Mouse (Mus musculus): Measurements from ENCODE around the gene Tuba3b.

The Tuba3b gene

DNA sequence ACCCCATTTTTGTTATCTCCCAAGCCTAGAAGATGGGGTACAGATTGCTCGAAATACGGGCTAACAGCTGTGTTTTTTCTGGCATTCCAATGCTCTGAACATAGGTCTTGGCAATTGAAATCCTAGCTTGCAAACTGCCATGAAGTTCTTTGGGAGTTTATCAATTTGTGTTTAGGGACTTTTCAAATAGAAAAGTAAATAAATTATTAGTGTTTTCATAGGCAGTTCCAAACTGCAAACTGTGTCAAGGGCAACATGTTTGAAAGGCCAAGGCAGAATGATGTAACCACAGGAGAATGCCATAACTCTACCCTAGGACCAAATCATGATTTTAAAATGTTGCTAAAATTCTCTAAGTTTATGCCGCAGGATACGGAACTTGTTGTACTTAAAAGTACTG, 7.8 kb upstream of the Tuba3b start:
- DNase-seq, result no peak

- DNase-seq, result no peak
Observed at GRCm38 (mm10) chr6:145608693-145609092, 6.9 kb upstream of the Tuba3b start.

- no peak for DNase-seq
Observed at GRCm38 (mm10) chr6:145610901-145611300, 4.7 kb upstream of the Tuba3b start.

GRCm38 (mm10) chr6:145612611-145613010, 2.9 kb upstream of the Tuba3b start:
- no peak for DNase-seq

GRCm38 (mm10) chr6:145614219-145614618, 1.3 kb upstream of the Tuba3b start, which contains the start of gene Lmntd1:
TSS of gene Lmntd1 (minus strand) at chr6:145614319.
- no peak for DNase-seq

DNA sequence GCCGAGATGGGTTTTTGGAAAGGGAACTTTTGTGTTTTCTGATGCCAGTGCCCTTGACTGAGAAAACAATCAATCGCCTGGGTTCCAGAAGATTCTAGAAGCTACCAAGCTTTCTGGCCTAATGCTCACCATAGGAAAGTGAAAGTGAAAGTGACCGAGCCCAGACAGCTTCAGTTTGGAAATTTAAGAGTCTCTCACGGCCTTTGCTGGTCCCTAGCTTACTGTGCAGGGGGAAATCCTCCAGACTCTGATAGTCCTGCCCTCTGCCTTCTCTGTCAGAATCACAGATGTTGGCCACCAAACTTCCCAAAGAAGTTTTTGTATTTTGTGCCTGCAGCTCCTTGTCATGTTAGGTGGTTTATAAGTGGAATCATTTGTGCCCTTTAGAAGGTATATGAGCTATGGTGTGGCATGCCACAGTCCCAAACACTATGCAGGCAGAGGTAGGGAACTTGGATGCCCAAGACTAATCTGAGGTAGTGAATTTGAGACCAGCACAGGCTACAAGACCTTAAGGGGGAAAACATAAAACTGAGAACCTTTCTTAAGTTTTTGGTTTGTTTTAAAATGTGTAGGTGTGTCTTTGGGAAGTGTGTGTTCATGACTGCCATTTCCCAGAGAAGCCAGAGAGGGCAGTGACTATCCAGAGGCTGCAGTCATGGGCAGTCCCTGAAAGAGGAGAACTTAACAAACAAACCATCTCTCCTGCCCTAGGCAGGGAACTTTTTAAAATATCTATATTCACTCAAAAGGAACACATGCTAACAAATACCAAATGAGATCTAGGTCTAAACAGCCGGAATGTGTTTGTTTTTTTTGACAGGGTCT, 1.1 kb downstream of the Tuba3b start:
- DNase-seq, result no peak

- no peak for DNase-seq
Observed at GRCm38 (mm10) chr6:145623141-145623540, 7.6 kb downstream of the Tuba3b start.

- DNase-seq, result no peak
Observed at GRCm38 (mm10) chr6:145630269-145630668, 14.7 kb downstream of the Tuba3b start.

GRCm38 (mm10) chr6:145634454-145634853, 18.9 kb downstream of the Tuba3b start:
- DNase-seq, result no peak

DNA sequence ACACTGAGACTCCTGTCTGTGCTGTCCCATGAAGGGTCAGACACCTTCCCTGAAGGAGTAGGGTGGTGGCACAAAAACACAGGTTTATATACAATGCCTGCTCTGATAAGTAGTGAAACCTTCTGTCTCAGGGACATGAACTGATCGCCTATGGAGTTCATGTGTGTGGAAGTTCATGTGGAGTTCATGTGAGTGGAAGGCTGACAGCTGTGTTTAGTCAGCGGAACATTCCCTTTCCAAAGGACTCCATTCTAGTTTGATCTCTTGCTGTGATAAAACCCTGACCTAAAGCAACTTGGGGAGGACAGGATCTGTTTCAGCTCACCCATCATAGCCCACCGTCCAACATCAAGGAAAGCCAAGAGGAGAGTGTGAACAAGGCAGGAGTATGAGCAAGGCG, 21.1 kb downstream of the Tuba3b start:
- DNase-seq, result no peak

DNA sequence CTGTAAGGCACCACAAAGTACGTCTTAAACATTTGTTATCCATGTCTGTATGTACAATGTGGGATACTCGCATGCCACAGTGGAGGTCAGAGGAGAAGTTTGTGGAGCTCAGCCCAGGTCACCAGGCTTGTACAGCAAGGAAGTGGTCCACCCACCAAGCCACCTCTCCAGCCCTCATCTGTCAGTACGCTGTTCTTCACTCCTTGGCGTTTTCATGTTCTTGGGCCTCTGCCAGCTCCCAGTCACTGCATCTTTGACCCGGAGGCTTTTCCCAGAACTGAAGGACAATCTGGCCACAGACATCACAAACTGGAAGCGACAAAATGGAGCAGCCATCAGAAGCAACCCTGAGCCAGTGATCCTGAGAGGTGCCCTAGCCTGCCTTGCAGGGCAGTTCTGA, 22.7 kb downstream of the Tuba3b start:
- DNase-seq, result no peak

DNA sequence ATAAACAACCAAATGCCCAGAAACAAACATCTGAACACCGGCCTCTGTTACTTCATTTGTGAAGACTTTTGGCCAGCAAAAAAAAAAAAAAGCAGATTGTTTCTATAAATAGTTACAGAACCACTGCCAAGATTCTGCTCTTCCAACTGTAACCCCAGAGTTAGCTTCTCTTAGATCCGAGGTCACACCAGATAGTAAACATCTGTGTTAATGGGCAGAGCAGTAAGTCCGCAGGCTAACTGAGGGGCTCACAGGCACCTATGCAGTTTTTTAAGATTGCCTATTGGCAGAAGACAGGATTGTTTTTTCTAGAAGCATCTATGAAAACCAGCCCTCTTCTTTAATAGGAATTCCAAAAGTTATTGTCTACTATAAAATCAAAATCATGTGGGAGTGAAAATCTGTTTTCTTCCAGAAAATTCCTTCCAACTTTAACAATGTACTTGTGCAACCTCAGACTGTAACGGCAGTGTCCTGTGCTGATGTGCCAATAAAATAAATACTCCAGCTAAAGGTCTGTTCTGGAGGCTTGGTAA, 25.5 kb downstream of the Tuba3b start:
- no peak for DNase-seq

DNA sequence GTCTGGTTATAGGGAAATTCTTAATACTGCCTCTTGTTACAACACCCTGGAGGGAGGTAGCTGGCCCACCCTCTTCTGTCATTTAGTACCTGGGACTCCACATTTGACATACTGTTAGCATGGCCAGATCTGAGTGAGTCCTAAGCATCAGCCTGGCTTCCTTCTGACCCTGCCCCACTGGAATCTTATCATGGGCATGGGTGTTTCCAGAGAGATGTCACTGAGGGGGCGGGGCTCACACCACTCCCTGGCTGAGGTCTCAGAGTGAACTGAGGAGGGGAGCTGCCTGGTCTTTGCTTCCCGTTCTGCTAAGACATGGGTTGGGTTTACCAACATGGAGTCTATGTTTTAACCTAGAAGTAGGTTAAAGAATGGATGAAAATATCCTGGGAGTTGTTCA, 36.4 kb downstream of the Tuba3b start:
- no peak for DNase-seq

DNA sequence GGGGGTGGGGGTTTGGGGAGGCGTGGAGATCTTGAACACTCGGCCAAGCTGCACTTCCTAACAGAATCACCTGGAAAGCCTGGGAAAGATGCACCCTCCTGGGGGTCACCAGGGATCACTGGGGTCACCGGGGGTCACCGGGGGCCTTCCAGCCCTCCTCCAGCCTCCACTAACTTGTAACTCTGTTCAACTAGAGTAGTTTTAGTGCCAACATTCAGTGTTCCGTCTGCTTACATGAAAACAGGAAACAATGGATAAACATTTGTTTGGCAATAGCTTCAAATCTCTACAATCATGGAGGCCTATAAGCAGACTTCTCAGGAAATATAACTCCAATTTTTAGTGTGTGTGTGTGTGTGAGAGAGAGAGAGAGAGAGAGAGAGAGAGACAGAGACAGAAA, 37.4 kb downstream of the Tuba3b start:
- DNase-seq, result no peak

- DNase-seq, result no peak
Observed at GRCm38 (mm10) chr6:145653626-145654025, 38.1 kb downstream of the Tuba3b start.

GRCm38 (mm10) chr6:145654062-145654836, 38.7 kb downstream of the Tuba3b start:
- DNase-seq, result no peak

GRCm38 (mm10) chr6:145655678-145656077, 40.1 kb downstream of the Tuba3b start:
- peak in 1 of 2 experiments; percentile 7 for DNase-seq

- DNase-seq, result no peak
Observed at GRCm38 (mm10) chr6:145656740-145657591, 41.4 kb downstream of the Tuba3b start.

DNA sequence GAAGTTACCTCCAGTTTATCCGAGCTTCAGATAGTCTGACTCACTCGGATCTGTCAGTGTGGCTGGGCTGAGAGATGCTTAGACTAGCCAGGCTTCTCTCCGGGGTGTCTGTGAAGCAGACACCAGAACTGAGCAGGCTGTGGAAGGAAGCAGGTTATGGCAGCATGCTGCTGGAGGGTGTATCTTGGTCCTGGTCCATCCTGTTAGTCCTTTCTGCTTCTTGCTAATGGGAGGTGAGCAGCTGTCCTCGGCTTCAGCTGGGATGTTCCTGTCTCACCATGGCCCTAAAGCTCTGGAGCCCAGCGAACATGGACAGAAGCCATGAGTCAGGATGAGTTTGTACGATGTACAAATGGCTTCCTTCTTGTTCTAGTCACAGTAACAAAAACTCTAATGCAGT, 43.6 kb downstream of the Tuba3b start:
- no peak for DNase-seq

DNA sequence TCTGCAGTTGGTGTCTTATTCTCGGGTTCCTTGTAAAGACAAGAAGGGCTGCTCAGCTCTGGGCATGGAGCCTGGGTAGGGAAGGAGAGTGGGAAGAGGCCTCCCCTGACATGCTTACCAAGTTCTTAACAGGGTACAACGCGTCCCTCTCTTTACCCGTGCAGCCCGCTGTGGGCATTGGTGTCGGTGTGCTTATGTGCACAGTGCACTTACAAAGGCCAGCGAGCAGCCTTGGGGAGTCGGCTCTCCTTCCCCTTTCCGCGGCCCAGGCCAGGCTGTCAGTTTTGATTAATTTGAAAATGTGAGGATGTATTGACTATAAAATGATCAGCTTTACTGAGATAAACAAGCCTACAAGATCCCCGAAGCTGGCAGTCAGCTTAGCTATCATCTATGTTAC, 45.4 kb downstream of the Tuba3b start:
- DNase-seq, result no peak

GRCm38 (mm10) chr6:145664208-145664607, 48.7 kb downstream of the Tuba3b start:
- DNase-seq, result no peak

DNA sequence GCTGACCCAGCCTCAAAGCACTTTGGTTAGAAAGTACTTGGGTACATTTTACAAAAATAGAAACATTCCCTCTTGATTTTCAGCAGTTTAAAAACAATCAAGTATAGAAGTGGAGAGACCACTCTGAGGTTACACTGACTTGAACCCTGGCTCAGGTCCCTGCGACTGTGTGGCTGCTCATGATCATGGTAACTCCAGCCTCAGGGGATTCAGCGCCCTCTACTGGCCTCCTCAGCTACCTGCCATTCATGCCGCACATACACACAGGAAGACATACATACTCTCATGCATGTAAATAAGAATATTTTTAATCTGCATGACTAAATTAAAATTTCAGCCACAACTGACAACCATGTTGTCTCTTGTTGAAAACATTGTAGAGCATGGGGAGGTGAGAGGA, 50.2 kb downstream of the Tuba3b start:
- no peak for DNase-seq

GRCm38 (mm10) chr6:145667654-145668053, 52.1 kb downstream of the Tuba3b start:
- DNase-seq, result no peak

Measured in B cell, adult 2 months (primary cell).